Mouse (Mus musculus) hindbrain, embryonic 16.5 days (tissue): ENCODE measurements at regions not wholly inside any gene's neighbourhood (a gene's known extent, or its start where the extent isn't known, plus 50 kb on each side); places are given as distances from the start of the nearest gene placed in this dataset.

Experiments used
- ATAC-seq: fragments of 200-750 bp; cut with Nextera tagmentation; 2 replicates; pipeline ENCODE4 v1.8.0; 2017; ENCODE audit warnings: moderate TSS enrichment, moderate library complexity
- H3K27ac ChIP-seq: fragments of 300-500 bp; sonication (generic); 2 replicates; pipeline ENCODE4 v1.5.1; 2014; ENCODE audit warnings: low read depth, mild to moderate bottlenecking, control low read depth, low read length, moderate library complexity
- H3K27me3 ChIP-seq: fragments of 300-500 bp; sonication (generic); replicated peaks from 2 replicates; pipeline ENCODE4 v1.6.1; 2014; ENCODE audit warnings: low read length; ENCODE audit not compliant: control insufficient read depth, insufficient read depth
- H3K36me3 ChIP-seq: fragments of 300-500 bp; sonication (generic); 2 replicates; pipeline ENCODE4 v1.6.1; 2014; ENCODE audit warnings: mild to moderate bottlenecking, low read length, moderate library complexity, mixed read lengths; ENCODE audit not compliant: control insufficient read depth, insufficient read depth
- H3K4me1 ChIP-seq: fragments of 300-500 bp; sonication (generic); 2 replicates; pipeline ENCODE4 v1.6.1; 2014; ENCODE audit warnings: low read depth, low read length; ENCODE audit not compliant: control insufficient read depth, insufficient read depth
- H3K4me2 ChIP-seq: fragments of 300-500 bp; sonication (generic); 2 replicates; pipeline ENCODE4 v1.6.1; 2014; ENCODE audit warnings: mild to moderate bottlenecking, low read length, control low read depth, moderate library complexity
- H3K4me3 ChIP-seq: fragments of 300-500 bp; sonication (generic); 2 replicates; pipeline ENCODE4 v1.5.1; 2014; ENCODE audit warnings: mild to moderate bottlenecking, low read length, control low read depth, moderate library complexity
- H3K9ac ChIP-seq: fragments of 300-500 bp; sonication (generic); 2 replicates; pipeline ENCODE4 v1.6.1; 2014; ENCODE audit warnings: low read depth, mild to moderate bottlenecking, control low read depth, low read length, moderate library complexity
- H3K9me3 ChIP-seq: fragments of 300-500 bp; sonication (generic); 2 replicates; pipeline ENCODE4 v1.6.1; 2014; ENCODE audit warnings: mild to moderate bottlenecking, low read length, moderate library complexity; ENCODE audit not compliant: control insufficient read depth
- WGBS: fragments of 180-500 bp; shearing (Covaris S2); extraction: QIAGEN DNeasy Blood & Tissue Kit; methylation state at CpG from one replicate; pipeline ENCODE4 v1.1.7; 2014; 5-methylcytosine and 5-hydroxymethylcytosine counted together

- ATAC-seq, result no peak
- H3K9me3 ChIP-seq, result no peaks in the 10 kb centered on the region
- no peaks in the 10 kb centered on the region for H3K36me3 ChIP-seq
- no peak overlapping the region for H3K4me3 ChIP-seq
- no peaks in the 10 kb centered on the region for H3K4me1 ChIP-seq
- no peaks in the 10 kb centered on the region for H3K27me3 ChIP-seq
- 85% methylated on average over 5 of the region's 5 CpGs for WGBS
- no peak overlapping the region for H3K9ac ChIP-seq
- H3K4me2 ChIP-seq, result no peak overlapping the region
- no peak overlapping the region for H3K27ac ChIP-seq
Measured at GRCm38 (mm10) chr13:31304286-31304865, 251.6 kb upstream of the Foxq1 start.

- Histone ChIP-seq H3K36me3 (no peaks in the 10 kb centered on the region), H3K4me3 (no peak overlapping the region), H3K9ac (no peak overlapping the region), H3K27me3 (no peaks in the 10 kb centered on the region), H3K4me1 (no peaks in the 10 kb centered on the region), H3K27ac (no peak overlapping the region), H3K9me3 (no peaks in the 10 kb centered on the region), H3K4me2 (no peak overlapping the region)
- ATAC-seq, result no peak
- WGBS, result 70% methylated on average over 6 of the region's 6 CpGs
Measured at GRCm38 (mm10) chr13:31309083-31309621, 246.8 kb upstream of the Foxq1 start.

GRCm38 (mm10) chr13:31312772-31313171 lies 243.2 kb upstream of the Foxq1 start:
- Histone ChIP-seq H3K9me3 (no peaks in the 10 kb centered on the region), H3K36me3 (no peaks in the 10 kb centered on the region), H3K4me3 (no peak overlapping the region), H3K4me2 (no peak overlapping the region), H3K27me3 (no peaks in the 10 kb centered on the region), H3K9ac (no peak overlapping the region), H3K27ac (no peak overlapping the region), H3K4me1 (no peaks in the 10 kb centered on the region)
- no peak for ATAC-seq
- WGBS, result 66% methylated on average over 7 of the region's 7 CpGs

- Histone ChIP-seq H3K9me3 (no peaks in the 10 kb centered on the region), H3K4me2 (no peak overlapping the region), H3K36me3 (no peaks in the 10 kb centered on the region), H3K27ac (no peak overlapping the region), H3K4me1 (no peaks in the 10 kb centered on the region), H3K4me3 (no peak overlapping the region), H3K27me3 (no peaks in the 10 kb centered on the region), H3K9ac (no peak overlapping the region)
- ATAC-seq, result no peak
- 65% methylated on average over 5 of the region's 5 CpGs for WGBS
Measured at GRCm38 (mm10) chr13:31313821-31314220, 242.1 kb upstream of the Foxq1 start.

GRCm38 (mm10) chr13:31317066-31317465 lies 238.9 kb upstream of the Foxq1 start:
- WGBS, result 88% methylated on average over 8 of the region's 8 CpGs
- Histone ChIP-seq H3K9ac (no peak overlapping the region), H3K4me1 (no peaks in the 10 kb centered on the region), H3K4me2 (no peak overlapping the region), H3K4me3 (no peak overlapping the region), H3K36me3 (no peaks in the 10 kb centered on the region), H3K27me3 (no peaks in the 10 kb centered on the region), H3K27ac (no peak overlapping the region), H3K9me3 (no peaks in the 10 kb centered on the region)
- no peak for ATAC-seq

GRCm38 (mm10) chr13:31318008-31318407 lies 237.9 kb upstream of the Foxq1 start:
- 98% methylated on average over 2 of the region's 2 CpGs for WGBS

GRCm38 (mm10) chr13:31321411-31321810 lies 234.5 kb upstream of the Foxq1 start:
- H3K4me3 ChIP-seq, result no peak overlapping the region
- no peaks in the 10 kb centered on the region for H3K9me3 ChIP-seq
- ATAC-seq, result no peak
- H3K9ac ChIP-seq, result no peak overlapping the region
- WGBS, result 55% methylated on average over 2 of the region's 2 CpGs
- H3K27ac ChIP-seq, result no peak overlapping the region
- no peak overlapping the region for H3K4me2 ChIP-seq
- no peaks in the 10 kb centered on the region for H3K36me3 ChIP-seq
- H3K4me1 ChIP-seq, result no peaks in the 10 kb centered on the region
- no peaks in the 10 kb centered on the region for H3K27me3 ChIP-seq

More at GRCm38 (mm10) chr13:31318008-31318407, 237.9 kb upstream of the Foxq1 start:
- Histone ChIP-seq H3K4me3 (no peak overlapping the region), H3K27ac (no peak overlapping the region), H3K27me3 (no peaks in the 10 kb centered on the region), H3K4me2 (no peak overlapping the region), H3K9ac (no peak overlapping the region), H3K4me1 (no peaks in the 10 kb centered on the region), H3K9me3 (no peaks in the 10 kb centered on the region), H3K36me3 (no peaks in the 10 kb centered on the region)
- no peak for ATAC-seq

GRCm38 (mm10) chr13:31326269-31326851 lies 229.6 kb upstream of the Foxq1 start:
- Histone ChIP-seq H3K9ac (no peak overlapping the region), H3K27me3 (no peaks in the 10 kb centered on the region), H3K4me2 (no peak overlapping the region), H3K27ac (no peak overlapping the region), H3K4me1 (no peaks in the 10 kb centered on the region), H3K9me3 (no peaks in the 10 kb centered on the region), H3K36me3 (no peaks in the 10 kb centered on the region), H3K4me3 (no peak overlapping the region)
- no peak for ATAC-seq
- 74% methylated on average over 12 of the region's 12 CpGs for WGBS

GRCm38 (mm10) chr13:31327511-31327951 lies 228.4 kb upstream of the Foxq1 start:
- H3K27me3 ChIP-seq, result no peaks in the 10 kb centered on the region
- no peaks in the 10 kb centered on the region for H3K9me3 ChIP-seq
- WGBS, result 68% methylated on average over 7 of the region's 7 CpGs
- no peak overlapping the region for H3K27ac ChIP-seq
- H3K4me2 ChIP-seq, result no peak overlapping the region
- no peak overlapping the region for H3K9ac ChIP-seq
- no peaks in the 10 kb centered on the region for H3K4me1 ChIP-seq
- no peaks in the 10 kb centered on the region for H3K36me3 ChIP-seq
- no peak overlapping the region for H3K4me3 ChIP-seq
- ATAC-seq, result no peak
